Mouse (Mus musculus): ENCODE results near the gene Cd34. TPM values are rescaled to one million over a fixed set of nuclear protein-coding genes. Genes with fewer than 3 reads are reported as not detected.

Gene Cd34
- polyA plus RNA-seq, 1 experiment from 2014 or later, result 15.6 TPM

GRCm38 (mm10) chr1:194976164-194976516 is 37.5 kb downstream of the Cd34 start:
- Histone ChIP-seq H3K9me3 (replicated peaks) (no peaks in the 10 kb centered on the region), H3K4me2 (peak overlapping the region; percentile 97), H3K27me3 (peaks cover 14% of the 10 kb centered on the region; the same call in 1 of the 2 replicates), H3K36me3 (no peaks in the 10 kb centered on the region), H3K4me3 (replicated peaks) (peak overlapping the region; percentile 75), H3K9ac (peak overlapping the region; percentile 78), H3K27ac (peak overlapping the region; percentile 81), H3K4me1 (replicated peaks) (peaks cover 47% of the 10 kb centered on the region)
- ATAC-seq (ENCODE audit: low read depth), result peak; percentile 85
- under 1% methylated on average over 42 of the region's 42 CpGs for WGBS (ENCODE audit: insufficient replicate concordance)
- DNase-seq, result peak; percentile 82

- peak; percentile 70 for DNase-seq
- Histone ChIP-seq H3K9ac (peak overlapping the region; percentile 78), H3K27ac (peak overlapping the region; percentile 81), H3K27me3 (peaks cover 14% of the 10 kb centered on the region; the same call in 1 of the 2 replicates), H3K4me1 (replicated peaks) (peaks cover 53% of the 10 kb centered on the region), H3K4me3 (replicated peaks) (peak overlapping the region; percentile 75), H3K9me3 (replicated peaks) (no peaks in the 10 kb centered on the region), H3K36me3 (no peaks in the 10 kb centered on the region), H3K4me2 (peak overlapping the region; percentile 97)
- 1% methylated on average over 44 of the region's 44 CpGs for WGBS (ENCODE audit: insufficient replicate concordance)
- ATAC-seq (ENCODE audit: low read depth), result peak; percentile 89
Measured at GRCm38 (mm10) chr1:194976517-194977370, 38.1 kb downstream of the Cd34 start.

GRCm38 (mm10) chr1:194977371-194977761 is 38.7 kb downstream of the Cd34 start:
- Histone ChIP-seq H3K27me3 (peaks cover 14% of the 10 kb centered on the region; the same call in 1 of the 2 replicates), H3K9ac (peak overlapping the region; percentile 78), H3K4me1 (replicated peaks) (peaks cover 58% of the 10 kb centered on the region), H3K9me3 (replicated peaks) (no peaks in the 10 kb centered on the region), H3K36me3 (no peaks in the 10 kb centered on the region), H3K4me3 (replicated peaks) (peak overlapping the region; percentile 75), H3K4me2 (peak overlapping the region; percentile 97), H3K27ac (no peak overlapping the region)
- ATAC-seq (ENCODE audit: low read depth) (no peak), DNase-seq (no peak)
- WGBS (ENCODE audit: insufficient replicate concordance), result 27% methylated on average over 1 of the region's 1 CpGs

DNA sequence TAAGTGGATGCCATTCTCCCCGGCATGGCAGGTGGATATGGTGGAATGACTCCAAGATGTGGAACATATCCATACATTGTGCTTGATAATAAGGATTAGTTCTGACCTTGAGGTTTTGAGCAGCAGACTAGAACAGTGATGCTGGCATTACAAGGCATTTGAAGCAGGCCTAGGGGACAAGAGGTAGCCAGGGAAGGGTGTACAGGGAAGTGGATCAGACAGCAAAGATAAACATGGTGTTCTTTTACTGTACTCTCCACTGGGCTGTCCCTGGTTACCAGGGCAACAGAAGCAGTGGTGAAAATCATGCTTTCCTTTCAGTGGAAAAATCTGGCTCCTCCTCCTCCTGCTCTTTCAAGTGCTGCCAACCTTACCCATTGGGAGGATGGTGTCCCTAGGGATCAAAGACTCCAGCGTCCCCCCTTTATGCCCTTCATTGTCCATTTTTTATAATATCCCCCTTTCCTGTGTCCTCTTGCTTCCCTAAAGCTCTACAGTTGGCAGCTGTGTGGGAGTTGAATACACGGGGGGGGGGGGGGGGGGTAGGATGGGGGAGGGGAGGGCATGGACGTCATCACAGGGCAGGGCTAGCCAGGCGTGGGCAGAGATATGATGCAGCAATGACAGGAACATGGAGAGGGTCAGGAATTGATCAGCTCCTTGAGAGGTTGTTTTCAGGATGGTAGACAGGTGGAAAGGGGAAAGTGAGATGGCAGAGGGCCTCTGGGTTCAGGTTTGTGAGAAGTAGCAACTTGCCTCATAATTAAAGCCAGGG is 39.5 kb downstream of the Cd34 start:
- DNase-seq (no peak), ATAC-seq (ENCODE audit: low read depth) (no peak)
- Histone ChIP-seq H3K9me3 (replicated peaks) (no peaks in the 10 kb centered on the region), H3K4me3 (replicated peaks) (0 out of 2 replicates have a peak overlapping the region, but pooled peaks have one; percentile 75), H3K4me2 (peak overlapping the region; percentile 97), H3K27ac (no peak overlapping the region), H3K9ac (no peak overlapping the region), H3K36me3 (no peaks in the 10 kb centered on the region), H3K4me1 (replicated peaks) (peaks cover 64% of the 10 kb centered on the region), H3K27me3 (peaks cover 14% of the 10 kb centered on the region; the same call in 1 of the 2 replicates)
- 43% methylated on average over 4 of the region's 5 CpGs for WGBS (ENCODE audit: insufficient replicate concordance)

DNA sequence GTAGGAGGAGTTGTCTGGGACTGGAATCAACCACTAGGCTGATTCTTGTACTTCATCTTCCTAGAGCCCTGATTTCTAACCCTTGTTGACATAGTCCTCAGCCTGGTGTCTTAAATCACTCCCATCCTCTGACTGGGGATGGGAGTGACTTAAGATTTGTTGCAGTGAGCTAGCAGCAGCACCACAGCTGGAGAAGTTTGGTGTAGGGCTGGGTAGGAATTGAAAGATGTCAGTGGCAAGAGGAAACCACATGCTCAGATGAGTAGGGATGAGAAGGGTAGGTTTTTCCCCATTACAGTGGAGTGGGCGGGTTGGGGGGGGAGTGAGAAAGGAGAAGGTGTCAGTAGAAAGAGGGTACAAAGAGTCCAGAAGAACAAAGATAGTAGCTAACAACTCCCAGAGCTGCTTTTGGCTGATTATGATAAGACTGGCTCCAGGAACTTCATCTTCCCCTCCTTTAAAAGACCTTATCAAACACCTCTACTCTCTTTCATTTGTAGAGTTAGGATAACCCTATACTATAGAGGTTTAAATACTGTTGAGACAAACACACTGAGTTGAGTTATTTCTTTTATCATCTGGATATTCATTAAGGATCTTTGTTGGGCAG is 42.3 kb downstream of the Cd34 start:
- no peak overlapping the region for H3K4me3 ChIP-seq (replicated peaks)
- peaks cover 78% of the 10 kb centered on the region for H3K4me1 ChIP-seq (replicated peaks)
- DNase-seq (no peak), ATAC-seq (ENCODE audit: low read depth) (peak; percentile 54)
- no peaks in the 10 kb centered on the region for H3K36me3 ChIP-seq
- H3K27ac ChIP-seq, result peak overlapping the region; percentile 74
- no peaks in the 10 kb centered on the region for H3K9me3 ChIP-seq (replicated peaks)
- H3K9ac ChIP-seq, result no peak overlapping the region
- H3K4me2 ChIP-seq, result peak overlapping the region; percentile 41
- 15% methylated on average over 1 of the region's 1 CpGs for WGBS (ENCODE audit: insufficient replicate concordance)
- H3K27me3 ChIP-seq, result no peaks in the 10 kb centered on the region

- DNase-seq, result no peak
- no peak overlapping the region for H3K27ac ChIP-seq
- H3K9me3 ChIP-seq (replicated peaks), result no peaks in the 10 kb centered on the region
- H3K4me2 ChIP-seq, result no peak overlapping the region
- ATAC-seq (ENCODE audit: low read depth), result no peak
- H3K27me3 ChIP-seq, result no peaks in the 10 kb centered on the region
- H3K36me3 ChIP-seq, result no peaks in the 10 kb centered on the region
- peaks cover 63% of the 10 kb centered on the region for H3K4me1 ChIP-seq (replicated peaks)
- H3K9ac ChIP-seq, result no peak overlapping the region
- H3K4me3 ChIP-seq (replicated peaks), result no peak overlapping the region
- 76% methylated on average over 5 of the region's 5 CpGs for WGBS (ENCODE audit: insufficient replicate concordance)
Measured at GRCm38 (mm10) chr1:194982931-194983690, 44.5 kb downstream of the Cd34 start.

- DNase-seq, result no peak
- WGBS (ENCODE audit: insufficient replicate concordance), result 59% methylated on average over 3 of the region's 3 CpGs
- Histone ChIP-seq H3K4me3 (replicated peaks) (no peak overlapping the region), H3K27me3 (no peaks in the 10 kb centered on the region), H3K9me3 (replicated peaks) (no peaks in the 10 kb centered on the region), H3K27ac (no peak overlapping the region), H3K9ac (no peak overlapping the region), H3K36me3 (no peaks in the 10 kb centered on the region), H3K4me2 (no peak overlapping the region), H3K4me1 (replicated peaks) (peaks cover 48% of the 10 kb centered on the region)
- ATAC-seq (ENCODE audit: low read depth), result no peak
Measured at GRCm38 (mm10) chr1:194984914-194985313, 46.3 kb downstream of the Cd34 start.

- ATAC-seq (ENCODE audit: low read depth) (peak; percentile 60), DNase-seq (no peak)
- Histone ChIP-seq H3K27ac (peak overlapping the region; percentile 48; the same call in 1 of the 2 replicates), H3K9ac (no peak overlapping the region), H3K4me2 (no peak overlapping the region), H3K27me3 (no peaks in the 10 kb centered on the region), H3K9me3 (replicated peaks) (no peaks in the 10 kb centered on the region), H3K4me1 (replicated peaks) (peaks cover 41% of the 10 kb centered on the region), H3K4me3 (replicated peaks) (no peak overlapping the region), H3K36me3 (no peaks in the 10 kb centered on the region)
- WGBS (ENCODE audit: insufficient replicate concordance), result 37% methylated on average over 4 of the region's 4 CpGs
Measured at GRCm38 (mm10) chr1:194985442-194986210, 47.0 kb downstream of the Cd34 start.

DNA sequence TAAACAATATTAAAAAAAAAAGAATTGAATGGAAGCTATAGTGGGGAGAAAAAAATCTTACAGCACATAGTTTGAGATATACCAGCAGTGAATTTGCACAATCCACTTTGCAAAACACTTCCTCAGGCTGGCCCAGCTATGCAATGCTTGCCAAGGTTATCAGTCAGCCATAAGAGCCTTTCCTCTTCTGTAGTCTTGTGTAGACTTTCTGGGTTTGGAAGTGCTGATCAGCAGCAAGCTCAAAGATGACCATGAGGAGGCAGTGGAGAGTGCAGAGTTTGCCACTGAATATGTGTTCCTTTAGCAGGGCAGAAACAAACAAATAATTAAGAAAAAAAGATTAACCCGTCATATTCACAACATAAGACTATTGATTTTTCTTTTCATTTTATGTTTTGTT is 50.4 kb downstream of the Cd34 start:
- Histone ChIP-seq H3K9ac (no peak overlapping the region), H3K4me1 (replicated peaks) (peaks cover 46% of the 10 kb centered on the region), H3K4me3 (replicated peaks) (no peak overlapping the region), H3K36me3 (no peaks in the 10 kb centered on the region), H3K4me2 (no peak overlapping the region), H3K27ac (no peak overlapping the region), H3K27me3 (no peaks in the 10 kb centered on the region), H3K9me3 (replicated peaks) (no peaks in the 10 kb centered on the region)
- 71% methylated on average over 1 of the region's 1 CpGs for WGBS (ENCODE audit: insufficient replicate concordance)
- ATAC-seq (ENCODE audit: low read depth) (no peak), DNase-seq (no peak)

- no peak for DNase-seq
- WGBS (ENCODE audit: insufficient replicate concordance), result 69% methylated on average over 2 of the region's 2 CpGs
Measured at GRCm38 (mm10) chr1:194990976-194991375, 52.4 kb downstream of the Cd34 start.

More at GRCm38 (mm10) chr1:194990976-194991375, 52.4 kb downstream of the Cd34 start:
- Histone ChIP-seq H3K4me1 (replicated peaks) (peaks cover 38% of the 10 kb centered on the region), H3K4me2 (no peak overlapping the region), H3K9me3 (replicated peaks) (no peaks in the 10 kb centered on the region), H3K36me3 (no peaks in the 10 kb centered on the region), H3K4me3 (replicated peaks) (no peak overlapping the region), H3K27me3 (no peaks in the 10 kb centered on the region), H3K27ac (no peak overlapping the region), H3K9ac (no peak overlapping the region)
- ATAC-seq (ENCODE audit: low read depth), result no peak
